Mouse (Mus musculus): ENCODE measurements at regions not wholly inside any gene's neighbourhood (a gene's known extent, or its start where the extent isn't known, plus 50 kb on each side); places are given as distances from the start of the nearest gene placed in this dataset.
A peak's percentile ranks its signal among the peaks of the same experiment; 100 is the strongest.

DNA sequence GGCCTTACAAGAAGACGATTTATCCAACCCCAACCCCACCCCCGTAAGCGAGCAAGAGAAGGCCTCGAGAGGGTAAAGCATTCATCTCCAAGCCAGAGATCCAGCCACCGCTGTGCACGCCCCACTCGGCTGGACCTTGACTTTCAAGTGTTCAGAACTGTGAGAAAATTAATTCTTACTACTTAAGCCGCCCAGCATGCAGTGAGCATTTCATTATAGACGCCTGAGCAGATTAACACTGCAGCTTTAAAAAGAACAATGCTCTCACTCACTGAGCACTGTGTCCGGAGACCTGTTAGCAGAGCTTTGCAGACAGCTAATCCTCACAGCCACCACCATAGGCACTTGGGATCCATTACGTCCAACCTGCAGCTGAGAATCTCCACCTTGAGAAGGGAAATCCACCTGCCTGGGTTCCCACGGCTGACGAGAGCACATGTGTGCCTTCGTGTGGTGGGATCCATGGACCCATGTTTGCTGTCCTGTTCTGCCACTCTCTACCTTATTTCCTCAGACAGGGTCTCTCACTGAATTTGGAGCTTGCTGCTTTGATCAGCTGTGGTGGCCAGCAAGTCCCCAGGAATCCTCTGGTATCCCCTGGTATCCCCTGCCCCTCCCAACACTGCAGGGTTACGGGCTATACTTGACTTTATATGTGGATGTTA lies 281.4 kb downstream of the 3100002H09Rik start:
- no peak for DNase-seq (ENCODE audit: inconsistent age in 2 of 2, low spot score in 1 of 2)

GRCm38 (mm10) chr4:124326301-124326700 lies 284.3 kb downstream of the 3100002H09Rik start:
- DNase-seq (ENCODE audit: inconsistent age in 2 of 2, low spot score in 1 of 2), result no peak

GRCm38 (mm10) chr4:124323589-124323988 lies 287.0 kb downstream of the 3100002H09Rik start:
- no peak for DNase-seq (ENCODE audit: inconsistent age in 2 of 2, low spot score in 1 of 2)

DNA sequence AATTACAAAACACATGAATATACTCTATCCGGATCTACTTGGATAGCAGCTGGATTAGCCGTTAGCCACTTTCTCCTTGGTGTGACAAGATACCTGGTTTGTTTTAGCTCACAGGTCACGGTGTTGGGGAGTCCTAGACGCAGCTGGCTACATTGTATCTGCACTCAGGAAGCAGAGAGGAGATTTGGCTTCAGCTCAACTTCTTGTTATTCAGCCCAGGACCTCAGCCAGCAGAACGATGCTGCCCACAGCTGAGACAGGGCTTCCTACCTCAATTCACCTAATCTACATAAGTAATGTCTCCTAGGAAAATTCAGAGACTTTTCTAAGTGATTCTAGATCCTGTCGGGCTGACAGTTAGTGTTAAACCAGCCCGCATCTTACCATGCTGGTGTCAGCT lies 289.4 kb downstream of the 3100002H09Rik start:
- no peak for DNase-seq (ENCODE audit: inconsistent age in 2 of 2, low spot score in 1 of 2)

DNA sequence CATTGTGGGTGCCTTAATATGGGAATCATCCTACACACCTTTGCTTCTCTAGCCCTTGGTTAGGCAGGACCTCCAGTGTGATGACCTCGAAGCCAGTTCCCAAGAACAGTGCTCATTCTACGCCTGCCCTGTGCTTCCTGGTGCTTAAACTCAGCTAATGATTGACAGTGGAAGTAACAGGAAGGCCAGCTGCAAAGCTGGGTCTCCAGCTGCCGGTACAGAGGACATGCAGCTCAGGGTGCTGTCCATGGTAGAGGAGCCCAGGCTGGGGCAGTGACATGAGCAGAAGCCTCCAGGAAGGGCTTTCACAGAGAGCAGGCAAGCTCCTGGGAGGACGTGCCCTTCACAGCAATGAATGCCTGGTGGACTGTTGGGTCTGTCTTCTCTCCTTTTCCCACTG lies 293.6 kb downstream of the 3100002H09Rik start:
- peak in 1 of 2 experiments; percentile 24 for DNase-seq (ENCODE audit: inconsistent age in 2 of 2, low spot score in 1 of 2)

GRCm38 (mm10) chr4:124311657-124312056 lies 298.9 kb downstream of the 3100002H09Rik start:
- no peak for DNase-seq (ENCODE audit: inconsistent age in 2 of 2, low spot score in 1 of 2)

DNA sequence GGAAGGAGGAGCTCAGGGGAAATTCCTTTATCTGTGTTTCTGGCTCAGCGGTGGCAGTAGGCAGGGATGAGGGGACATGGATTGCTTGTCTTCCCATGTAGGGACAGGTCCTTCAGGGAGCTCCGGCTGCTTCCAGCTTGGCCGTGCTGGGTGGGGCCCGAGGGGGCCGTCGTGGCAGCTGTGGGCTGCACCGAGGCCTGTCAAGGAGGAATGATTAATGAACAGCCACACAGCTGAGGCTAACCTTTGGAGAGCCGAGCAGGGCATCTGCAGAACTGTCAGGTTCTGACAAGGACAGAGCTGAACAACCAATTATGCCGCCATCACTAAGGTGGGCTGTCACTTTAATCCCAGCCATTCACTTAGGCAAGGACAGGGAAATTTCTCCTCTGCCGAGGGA lies 300.0 kb downstream of the 3100002H09Rik start:
- no peak for DNase-seq (ENCODE audit: inconsistent age in 2 of 2, low spot score in 1 of 2)

- DNase-seq (ENCODE audit: inconsistent age in 2 of 2, low spot score in 1 of 2), result no peak
Observed at GRCm38 (mm10) chr4:124305871-124306555, 304.6 kb downstream of the 3100002H09Rik start.

DNA sequence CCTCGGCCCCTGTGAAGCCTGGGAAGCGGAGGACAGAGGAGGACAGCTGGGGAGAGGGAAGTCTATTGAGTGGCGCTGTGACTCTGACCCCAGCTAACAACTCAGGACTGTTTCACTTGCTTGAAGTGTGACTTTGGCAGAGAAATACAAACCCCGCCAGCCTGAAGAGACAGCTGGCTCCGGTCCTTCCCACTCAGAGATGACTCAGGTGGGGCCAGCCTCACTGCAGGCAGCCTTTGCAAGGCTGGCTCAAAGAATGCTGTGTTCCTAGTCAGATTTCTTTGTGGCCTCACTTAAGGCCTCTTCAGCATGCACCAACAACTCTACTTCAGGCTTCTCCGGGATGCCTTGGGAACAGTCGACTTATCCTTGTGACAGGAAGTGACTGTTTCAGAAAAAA lies 307.7 kb downstream of the 3100002H09Rik start:
- no peak for DNase-seq (ENCODE audit: inconsistent age in 2 of 2, low spot score in 1 of 2)

DNA sequence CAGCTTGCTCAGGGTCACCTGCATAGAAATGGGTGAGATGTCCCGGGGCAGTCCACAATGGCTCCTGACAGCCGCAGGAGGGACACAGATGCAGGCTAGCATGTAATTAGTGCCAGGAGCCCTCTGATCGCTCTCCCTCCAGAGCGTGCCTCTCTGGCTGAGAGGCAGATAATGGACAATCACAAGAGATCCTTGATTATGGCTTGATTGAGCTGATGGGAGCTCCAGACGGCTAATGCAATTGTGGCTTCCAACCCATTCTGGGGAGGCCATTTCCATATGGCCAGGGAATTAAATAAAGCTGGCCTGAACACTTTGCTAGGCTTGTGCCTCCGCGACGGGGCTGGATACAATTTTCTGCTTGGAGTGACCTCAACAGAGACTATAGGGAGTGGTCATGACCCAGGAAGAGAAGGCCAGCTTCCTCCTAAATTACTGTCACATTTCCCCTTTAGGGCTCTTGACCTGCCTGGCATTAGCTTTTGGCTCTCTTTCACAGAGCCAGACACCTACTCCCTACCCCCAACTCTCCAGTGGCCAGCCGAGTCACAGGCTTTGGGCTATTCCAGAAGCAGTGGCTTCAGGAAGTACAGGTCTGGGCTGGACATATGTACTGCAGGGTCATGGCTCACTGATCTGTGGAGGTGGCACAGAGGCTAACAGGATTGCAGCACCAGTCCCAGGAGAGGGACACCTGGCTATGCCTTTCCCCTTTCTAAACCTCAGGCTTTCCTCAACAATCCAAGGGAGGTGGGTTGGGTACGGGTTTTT lies 311.8 kb downstream of the 3100002H09Rik start:
- DNase-seq (ENCODE audit: inconsistent age in 2 of 2, low spot score in 1 of 2), result no peak

- DNase-seq (ENCODE audit: inconsistent age in 2 of 2, low spot score in 1 of 2), result no peak
Observed at GRCm38 (mm10) chr4:124292254-124292653, 318.3 kb downstream of the 3100002H09Rik start.

DNA sequence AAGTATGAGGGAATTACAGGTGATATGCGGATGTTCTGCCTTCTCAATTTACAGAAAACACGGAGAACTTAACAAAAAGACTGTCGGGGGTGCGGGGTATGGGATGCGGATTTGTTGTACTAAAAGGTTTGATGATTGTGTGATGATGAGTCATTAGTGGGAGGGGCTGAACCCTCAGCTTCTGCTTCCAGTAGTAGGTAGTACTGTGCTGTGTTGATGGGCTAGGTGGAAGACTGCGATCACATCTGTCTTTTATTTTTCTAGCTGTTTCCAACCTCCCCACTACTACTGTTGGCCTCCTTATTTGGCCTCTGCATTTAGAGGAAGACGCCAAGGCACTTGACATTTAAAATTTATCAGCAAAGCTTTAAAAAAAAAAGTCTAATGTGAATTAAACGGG lies 318.8 kb downstream of the 3100002H09Rik start:
- no peak for DNase-seq (ENCODE audit: inconsistent age in 2 of 2, low spot score in 1 of 2)

DNA sequence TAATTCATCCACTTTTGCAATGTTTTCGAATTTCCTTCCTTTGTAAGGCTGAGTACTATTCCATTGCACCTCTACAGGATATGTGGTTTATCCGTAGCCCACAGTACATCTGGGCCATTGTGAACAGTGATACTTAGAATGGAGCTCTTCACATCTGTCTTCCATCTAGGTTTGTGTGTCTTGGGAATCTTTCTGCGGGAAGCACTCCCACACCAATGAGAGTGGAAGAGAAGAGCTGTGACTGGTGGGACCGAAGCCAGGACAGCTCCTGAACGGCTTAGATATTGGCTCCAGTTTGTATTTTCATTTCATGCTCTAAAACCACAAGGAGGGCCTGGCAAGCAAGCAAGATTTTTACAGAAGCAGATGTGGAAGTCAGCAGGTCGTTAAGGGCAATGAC lies 323.1 kb downstream of the 3100002H09Rik start:
- DNase-seq (ENCODE audit: inconsistent age in 2 of 2, low spot score in 1 of 2), result no peak

DNA sequence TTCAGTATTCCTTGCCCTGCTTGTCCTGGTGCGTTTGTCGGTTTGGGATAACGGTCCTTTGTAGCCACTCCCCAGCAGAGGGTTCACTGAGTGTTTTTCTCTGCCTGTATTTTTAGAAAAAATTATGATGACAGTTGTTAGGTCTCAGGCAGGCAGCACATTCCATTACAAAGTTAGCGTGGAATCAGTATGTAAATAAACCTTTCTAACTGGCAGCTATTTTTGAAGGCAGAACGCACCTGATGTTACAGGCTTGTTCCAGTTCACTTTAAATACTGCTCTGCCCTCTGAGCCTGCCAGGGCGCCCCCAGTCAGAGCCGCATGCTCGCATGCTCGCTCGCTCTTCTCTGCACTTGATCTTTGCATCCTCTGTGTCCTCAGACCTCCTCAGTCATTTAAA lies 331.9 kb downstream of the 3100002H09Rik start:
- no peak for DNase-seq (ENCODE audit: inconsistent age in 2 of 2, low spot score in 1 of 2)

DNA sequence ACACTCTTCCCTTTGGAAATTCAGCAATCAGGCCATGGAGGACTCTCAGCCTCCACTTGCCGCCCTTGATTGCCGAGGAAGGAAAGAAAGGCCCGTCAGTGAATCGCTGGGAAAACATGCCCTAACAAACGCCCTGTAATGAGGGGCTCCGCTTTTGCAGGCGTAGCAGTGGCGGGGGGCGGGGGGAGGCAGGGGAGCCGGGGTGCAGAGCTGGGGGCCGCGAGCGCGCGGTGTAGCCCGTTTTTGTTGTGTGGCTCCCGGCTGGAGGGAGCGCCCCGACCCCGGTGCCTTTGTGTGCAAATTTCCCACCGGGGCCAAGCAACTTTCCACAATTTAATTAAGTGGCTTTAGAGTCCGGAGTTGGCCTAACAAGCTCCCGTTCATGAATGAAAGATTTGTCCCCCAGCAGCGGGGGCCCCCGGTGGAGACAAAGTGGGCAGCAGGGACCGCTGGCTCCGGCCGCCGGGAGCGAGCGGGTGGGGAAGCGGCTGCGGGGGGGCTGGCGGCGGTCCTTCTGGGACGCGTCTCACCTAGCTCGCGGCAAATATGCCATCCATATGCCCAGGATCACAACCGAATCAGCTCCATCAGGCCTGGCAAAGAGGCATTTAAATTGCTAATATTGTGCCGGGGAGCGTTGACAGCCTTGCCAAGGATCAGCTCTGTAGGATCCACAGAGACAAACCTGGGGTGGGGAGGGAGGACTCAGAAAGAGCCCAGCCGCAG lies 333.0 kb downstream of the 3100002H09Rik start:
- peak in 1 of 2 experiments; percentile 25 for DNase-seq (ENCODE audit: inconsistent age in 2 of 2, low spot score in 1 of 2)

DNA sequence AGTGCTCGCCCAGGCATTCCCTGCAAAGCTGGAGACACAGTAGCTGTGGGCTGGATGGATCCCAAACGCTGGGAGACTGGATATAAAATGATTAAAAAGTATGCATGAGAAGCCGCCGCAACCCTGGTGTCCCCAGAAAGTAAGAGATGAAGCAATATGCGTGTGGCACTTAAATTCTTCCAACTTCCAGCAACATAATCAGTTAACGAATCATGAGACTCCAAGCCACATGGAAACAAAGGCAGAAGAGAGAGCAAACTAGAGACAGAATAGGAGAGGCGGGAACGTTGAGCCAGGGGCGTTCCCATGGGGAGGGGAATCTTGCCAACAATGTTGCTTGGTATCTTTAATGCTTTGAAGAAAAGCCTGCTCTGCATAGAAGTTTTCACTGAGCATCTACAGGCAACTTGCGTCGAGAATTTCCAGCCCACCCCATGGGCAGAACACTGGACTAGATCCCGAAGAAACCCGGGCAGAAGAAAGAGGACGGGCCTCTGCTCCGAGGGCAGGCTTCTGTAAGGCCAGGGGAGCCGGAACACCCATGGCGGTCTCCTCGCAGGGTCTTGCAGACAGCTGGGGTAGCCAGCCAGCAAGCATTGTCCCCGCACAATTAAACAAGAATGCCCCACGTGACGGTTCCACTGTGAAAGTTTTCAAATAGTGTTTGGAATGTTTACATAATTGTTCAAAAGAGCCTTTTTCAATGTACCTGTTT lies 333.7 kb downstream of the 3100002H09Rik start:
- peak in 1 of 2 experiments; percentile 34 for DNase-seq (ENCODE audit: inconsistent age in 2 of 2, low spot score in 1 of 2)

GRCm38 (mm10) chr4:124272002-124272401 lies 338.6 kb downstream of the 3100002H09Rik start:
- DNase-seq (ENCODE audit: inconsistent age in 2 of 2, low spot score in 1 of 2), result no peak

- no peak for DNase-seq (ENCODE audit: inconsistent age in 2 of 2, low spot score in 1 of 2)
Observed at GRCm38 (mm10) chr4:124268404-124268803, 342.2 kb downstream of the 3100002H09Rik start.

DNA sequence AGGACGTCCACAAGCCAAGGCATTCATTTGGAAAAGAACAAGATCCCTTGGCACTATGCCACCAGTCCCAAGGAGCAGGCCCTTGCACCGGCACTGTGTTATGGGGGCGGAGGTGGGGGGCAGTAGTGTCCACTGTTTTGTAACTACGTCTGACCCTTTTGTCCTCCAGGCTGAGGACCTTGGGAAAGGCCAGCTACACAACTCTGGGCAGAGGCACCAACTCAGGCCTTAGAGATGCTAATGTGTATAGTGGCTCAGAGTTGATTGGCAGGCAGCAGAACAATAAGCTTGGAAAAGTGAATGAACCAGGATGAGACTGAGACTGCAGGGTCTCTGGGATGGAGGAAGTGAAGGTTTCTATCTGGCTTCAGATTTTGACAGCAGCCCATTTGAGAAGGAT lies 344.0 kb downstream of the 3100002H09Rik start:
- DNase-seq (ENCODE audit: inconsistent age in 2 of 2, low spot score in 1 of 2), result no peak

- no peak for DNase-seq (ENCODE audit: inconsistent age in 2 of 2, low spot score in 1 of 2)
Observed at GRCm38 (mm10) chr4:124265527-124265926, 345.1 kb downstream of the 3100002H09Rik start.

- peak in 1 of 2 experiments; percentile 21 for DNase-seq (ENCODE audit: inconsistent age in 2 of 2, low spot score in 1 of 2)
Observed at GRCm38 (mm10) chr4:124257006-124257405, 339.2 kb upstream of the 4930535I16Rik start.

Data from adrenal gland, adult (tissue).